Mouse (Mus musculus) gastrocnemius, postnatal 4 days (tissue): Measurements from ENCODE around the gene Rab39b. TPM values are rescaled to one million over a fixed set of nuclear protein-coding genes. Genes with fewer than 3 reads are reported as not detected.

Source experiments
- DNase-seq, 2 experiments: peaks; one replicate each; pipeline ENCODE4 v3.0.0; 2021 to 2022; ENCODE audit warnings: low spot score in 2 of 2, mixed read lengths in 2 of 2
- long read RNA-seq, 2 experiments: library from polyadenylated mRNA; stranded (forward); transcript quantifications; one replicate each; pipeline ENCODE4 v2.0.0; 2021
- total RNA-seq, 2 experiments: library from RNA; stranded (reverse); gene quantifications; 2 replicates each; pipeline ENCODE4 v1.2.3; 2021

Rab39b gene
- total RNA-seq = under 1 TPM; 0.32 to 0.34 TPM
- long read RNA-seq, experiment 1, partial matches to known transcripts = 0 of 1 reads
- long read RNA-seq, experiment 1, other reads (novel, unspliced or antisense) = 0 of 1 reads
- long read RNA-seq, experiment 2, partial matches to known transcripts = 0 of 1 reads
- long read RNA-seq, experiment 2, other reads (novel, unspliced or antisense) = 0 of 1 reads

DNA sequence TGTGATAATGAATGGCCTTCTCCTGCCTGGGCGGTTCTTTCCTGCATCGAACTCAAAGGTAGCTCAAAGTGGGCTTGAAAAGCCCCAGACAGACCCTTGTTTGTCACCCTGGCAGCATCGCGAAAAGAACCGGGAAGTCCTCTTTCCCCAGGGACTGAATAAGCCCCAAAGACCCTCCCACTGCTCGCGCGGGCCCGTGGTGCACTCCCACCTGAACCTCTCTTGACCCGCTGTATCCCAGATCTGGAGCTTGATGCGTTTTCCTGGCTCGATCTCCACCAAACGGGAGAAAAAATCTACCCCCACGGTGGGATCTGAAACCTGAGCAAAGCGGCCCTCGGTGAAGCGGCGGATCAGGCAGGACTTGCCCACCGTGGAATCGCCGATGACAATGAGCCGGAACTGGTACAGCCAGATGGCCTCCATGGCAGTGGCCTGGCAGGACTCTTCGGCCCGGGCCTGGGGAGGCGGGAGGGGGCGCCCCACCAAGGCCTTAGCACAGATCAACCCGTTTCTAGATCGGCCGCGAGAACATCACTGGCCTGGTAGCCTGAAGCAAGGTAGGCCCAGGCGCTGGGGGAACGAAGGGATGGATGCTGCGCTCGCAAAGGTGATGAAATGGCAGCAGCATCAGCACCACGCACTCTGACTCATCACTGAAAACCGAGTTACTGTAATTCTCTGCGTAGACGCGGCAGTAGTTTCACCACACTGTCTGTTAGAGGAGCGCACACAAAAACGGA is at the start of gene Rab39b:
Gene Rab39b (minus strand): TSS at position 650 of the 743 bp plus-strand sequence.
- peak in 1 of 2 experiments; percentile 6 for DNase-seq

GRCm38 (mm10) chrX:75578539-75578938 is 508 bp upstream of the Rab39b start:
- DNase-seq = no peak

Other genes with a start within 250 kb of the Rab39b start
- gene Fundc2, start 195.8 kb downstream of the Rab39b start, total RNA-seq = 100 to 1,000 TPM; 103 to 117 TPM
- gene F8, start 195.6 kb downstream of the Rab39b start, total RNA-seq = 1 to 10 TPM; 1.1 to 1.2 TPM
- 1 to 10 TPM; 7.5 to 7.7 TPM for gene Cmc4, start 161.6 kb downstream of the Rab39b start, total RNA-seq
- gene Mtcp1, start 161.6 kb downstream of the Rab39b start, total RNA-seq = 1 to 10 TPM; 6.5 to 6.7 TPM
- gene Brcc3, start 161.6 kb downstream of the Rab39b start, total RNA-seq = 10 to 100 TPM; 18.0 to 19.8 TPM
- 10 to 100 TPM; 49.1 to 50.5 TPM for gene Vbp1, start 63.9 kb downstream of the Rab39b start, total RNA-seq